Mouse (Mus musculus) lung, adult 2 months (tissue): ENCODE data around the gene Ctnna3.

Experiments
- CTCF ChIP-seq: fragments of 200-500 bp; IDR thresholded peaks from 2 replicates; pipeline ENCODE4 v1.5.1; 2011; ENCODE audit warnings: mild to moderate bottlenecking, low read length, control low read depth; ENCODE audit not compliant: insufficient read depth
- POLR2A ChIP-seq: fragments of 200-500 bp; IDR thresholded peaks from 2 replicates; pipeline ENCODE4 v1.6.1; 2011; ENCODE audit warnings: low read depth, mild to moderate bottlenecking, control low read depth, low read length, borderline replicate concordance; ENCODE audit errors: extremely low read depth

GRCm38 (mm10) chr10:63768871-63769270 is 339.0 kb downstream of the Ctnna3 start:
- no peak for TF ChIP-seq CTCF
- TF ChIP-seq POLR2A, result no peak
